In genomic region chr4:114779758-114780546, GRCm38 (mm10) we compare ENCODE assay signal across 9 mouse cellular contexts. TPM values are rescaled to one million over a fixed set of nuclear protein-coding genes. Genes with fewer than 3 reads are reported as not detected.
A peak's percentile ranks its signal among the peaks of the same experiment; 100 is the strongest.
DNase-seq lines count a peak whose midpoint lies in the region; ATAC-seq and TF ChIP-seq lines count a peak whose summit lies in the region.
"Had no signal": no experiment of that assay in that cellular context is flagged by ENCODE, and none has a peak within 500 bp of the region (broad histone marks: within the 10 kb centered on the region; RNA-seq: fewer than 3 reads in every experiment).

No protein-coding gene starts in this region.

- TF ChIP-seq POLR2A in thymus, adult 2 months (IDR thresholded peaks at IDR 0.05; ENCODE audit: control insufficient read depth, extremely low read depth, insufficient read depth, low read length, poor library complexity), result no peak

- no peak for TF ChIP-seq CTCF in hindbrain, postnatal 0 days (IDR thresholded peaks at IDR 0.05; ENCODE audit: low read depth)
- TF ChIP-seq CTCF in thymus, adult 2 months (IDR thresholded peaks at IDR 0.05; ENCODE audit: borderline replicate concordance, control insufficient read depth, extremely low read depth, insufficient read depth, low read length, poor library complexity), result no peak

- H3K4me2 ChIP-seq in forebrain, embryonic 15.5 days (replicated peaks), result no peak overlapping the region
- no peak overlapping the region for H3K4me2 ChIP-seq in hindbrain, postnatal 0 days (ENCODE audit: low read depth, low read length)

- no peak overlapping the region; the same call in 1 of the 2 replicates for H3K4me3 ChIP-seq in forebrain, embryonic 10.5 days
- H3K4me3 ChIP-seq in forebrain, embryonic 15.5 days, result no peak overlapping the region
- H3K4me3 ChIP-seq in hindbrain, postnatal 0 days (ENCODE audit: low read length), result no peak overlapping the region
- H3K4me3 ChIP-seq in thymus, adult 2 months (ENCODE audit: control insufficient read depth, insufficient read depth, low read length), result no peak overlapping the region

- H3K9me3 ChIP-seq in forebrain, embryonic 10.5 days, result no peaks in the 10 kb centered on the region
- H3K9me3 ChIP-seq in forebrain, embryonic 15.5 days, result no peaks in the 10 kb centered on the region
- H3K9me3 ChIP-seq in hindbrain, postnatal 0 days (ENCODE audit: low read length), result no peaks in the 10 kb centered on the region

- no peak for ATAC-seq in forebrain, embryonic 15.5 days (replicated peaks)
- ATAC-seq in hindbrain, postnatal 0 days, result peak; percentile 64; the same call in 1 of the 2 replicates

- no peaks in the 10 kb centered on the region for H3K36me3 ChIP-seq in forebrain, embryonic 10.5 days (replicated peaks)
- H3K36me3 ChIP-seq in forebrain, embryonic 15.5 days, result no peaks in the 10 kb centered on the region
- H3K36me3 ChIP-seq in hindbrain, postnatal 0 days (ENCODE audit: insufficient read depth, low read length), result no peaks in the 10 kb centered on the region
- H3K36me3 ChIP-seq in thymus, adult 2 months (ENCODE audit: control insufficient read depth, insufficient read depth, low read length), result no peaks in the 10 kb centered on the region

- DNase-seq in forebrain, embryonic 10.5 days (ENCODE audit: extremely low spot score, low spot score), result no peak
- DNase-seq in hindbrain, postnatal 0 days (ENCODE audit: low spot score), result no peak
- DNase-seq in lung, adult 18-20 months, result peak; percentile 45 to 61
- peak; percentile 13 for DNase-seq in ovary, postnatal 36 days (ENCODE audit: low spot score)
- DNase-seq in thymus, adult 2 months, result no peak
- no peak for DNase-seq in right cerebral cortex, postnatal 10 days (ENCODE audit: low spot score in 2 of 2)
- DNase-seq in spleen, postnatal 36 days (ENCODE audit: low spot score in 2 of 2), result no peak

- WGBS in forebrain, embryonic 10.5 days, result 62% methylated on average over 17 of the region's 17 CpGs
- WGBS in forebrain, embryonic 15.5 days, result 72% methylated on average over 17 of the region's 17 CpGs
- 72% methylated on average over 17 of the region's 17 CpGs for WGBS in hindbrain, postnatal 0 days
- WGBS in thymus, adult 2 months, result 85% methylated on average over 17 of the region's 17 CpGs

- peak overlapping the region; percentile 74 for H3K27ac ChIP-seq in forebrain, embryonic 10.5 days
- no peak overlapping the region for H3K27ac ChIP-seq in forebrain, embryonic 15.5 days (replicated peaks)
- no peak overlapping the region for H3K27ac ChIP-seq in hindbrain, postnatal 0 days
- H3K27ac ChIP-seq in thymus, adult 2 months (ENCODE audit: control insufficient read depth, insufficient read depth, low read length), result no peak overlapping the region

- peaks cover 63% of the 10 kb centered on the region for H3K4me1 ChIP-seq in forebrain, embryonic 10.5 days
- no peaks in the 10 kb centered on the region for H3K4me1 ChIP-seq in forebrain, embryonic 15.5 days
- no peaks in the 10 kb centered on the region for H3K4me1 ChIP-seq in hindbrain, postnatal 0 days (ENCODE audit: insufficient read depth, low read length)
- H3K4me1 ChIP-seq in thymus, adult 2 months (replicated peaks; ENCODE audit: control insufficient read depth, insufficient read depth, low read length), result no peaks in the 10 kb centered on the region

- H3K9ac ChIP-seq in forebrain, embryonic 15.5 days (replicated peaks), result no peak overlapping the region
- no peak overlapping the region for H3K9ac ChIP-seq in hindbrain, postnatal 0 days (replicated peaks; ENCODE audit: low read length)

- peaks cover 47% of the 10 kb centered on the region for H3K27me3 ChIP-seq in forebrain, embryonic 10.5 days (ENCODE audit: poor library complexity, severe bottlenecking)
- no peaks in the 10 kb centered on the region for H3K27me3 ChIP-seq in forebrain, embryonic 15.5 days
- H3K27me3 ChIP-seq in hindbrain, postnatal 0 days (ENCODE audit: insufficient read depth, low read length), result no peaks in the 10 kb centered on the region
- H3K27me3 ChIP-seq in thymus, adult 2 months (ENCODE audit: control insufficient read depth, insufficient read depth, low read length), result no peaks in the 10 kb centered on the region

RNA-seq across cellular contexts. Expression of gene Gm12830, which starts 41.6 kb away (rescaled TPM):
- polyA plus RNA-seq in forebrain, embryonic 10.5 days (2016; fragmentation: Nextera tagmentation; extraction: Ambion mirVana), result 0.09 TPM in 1 of 2 replicates, not detected in the other
- not detected in 2 replicates for polyA plus RNA-seq in forebrain, embryonic 15.5 days (2015; fragmentation: Nextera tagmentation; extraction: Ambion mirVana)
- not detected in 2 replicates for total RNA-seq in hindbrain, postnatal 0 days (2014; rRNA removed)
- not detected in 2 replicates for polyA plus RNA-seq in hindbrain, postnatal 0 days (2015; fragmentation: Nextera tagmentation; extraction: Ambion mirVana)
- polyA plus RNA-seq in thymus, adult 2 months (2012; rRNA removed), result not detected in 2 replicates
- total RNA-seq: left cerebral cortex, postnatal 10 days had no signal

Comparison
In these comparisons a context has a peak if more than half of its experiments do, and no peak if none do; other contexts are left out.
1. DNase-seq: peak in lung, adult 18-20 months (2 of 2) and ovary, postnatal 36 days (single experiment); none in forebrain, embryonic 10.5 days (single experiment), hindbrain, postnatal 0 days (single experiment), thymus, adult 2 months (single experiment), right cerebral cortex, postnatal 10 days (0 of 2) and spleen, postnatal 36 days (0 of 2).